Mouse (Mus musculus) ES-Bruce4 (cell line): ENCODE measurements around the gene Gpatch2.

Source experiments
- CTCF ChIP-seq: IDR thresholded peaks from one replicate; pipeline ENCODE4 v1.8.1; 2011; ENCODE audit warnings: low read depth, low read length
- EP300 ChIP-seq: IDR thresholded peaks from 2 replicates; pipeline ENCODE4 v1.6.1; 2011; ENCODE audit warnings: low read depth, low read length; ENCODE audit not compliant: insufficient read depth
- POLR2A ChIP-seq: IDR thresholded peaks from one replicate; pipeline ENCODE4 v1.8.1; 2011; ENCODE audit warnings: low read length; ENCODE audit not compliant: insufficient read depth

GRCm38 (mm10) chr1:187299236-187299635 is 83.9 kb downstream of the Gpatch2 start:
- TF ChIP-seq POLR2A (no peak), CTCF (no peak), EP300 (no peak)
